Mouse (Mus musculus) heart, adult 2 months (tissue): ENCODE measurements around the gene Sac3d1.

Source experiments
- CTCF ChIP-seq: fragments of 200-600 bp; IDR thresholded peaks from 2 replicates; pipeline ENCODE4 v1.8.1; 2022; ENCODE audit warnings: antibody characterized with exemption, mild to moderate bottlenecking, moderate library complexity
- POLR2A ChIP-seq: fragments of 200-500 bp; IDR thresholded peaks from 2 replicates; pipeline ENCODE4 v1.6.1; 2011; ENCODE audit warnings: mild to moderate bottlenecking, low read depth, low read length, control low read depth; ENCODE audit not compliant: insufficient read depth

DNA sequence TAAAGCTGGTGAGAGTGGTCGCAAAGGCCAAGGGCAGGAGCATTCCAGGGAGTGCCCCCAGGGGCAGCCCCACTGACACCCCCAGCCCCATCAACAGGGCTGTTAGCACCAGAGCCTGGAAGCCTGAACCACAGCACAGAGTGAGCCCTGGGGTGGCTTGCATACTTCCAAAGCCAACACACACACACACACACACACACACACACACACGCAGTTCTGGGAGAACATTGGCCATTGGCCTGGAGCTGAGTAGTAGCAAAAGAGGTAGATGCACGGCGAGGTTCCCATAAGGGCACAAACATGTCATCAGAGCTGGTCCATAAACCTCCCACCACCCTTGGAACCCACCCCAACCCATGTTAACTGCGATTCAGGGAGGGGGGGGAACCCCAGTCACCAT, 51.9 kb downstream of the Sac3d1 start:
- TF ChIP-seq CTCF: no peak
- TF ChIP-seq POLR2A: no peak
